Mouse (Mus musculus) hindbrain, embryonic 10.5 days (tissue): ENCODE measurements around the gene Sugp2. TPM values are rescaled to one million over a fixed set of nuclear protein-coding genes. Genes with fewer than 3 reads are reported as not detected.

Source experiments
- DNase-seq: peaks from one replicate; pipeline ENCODE4 v3.0.0-alpha.2; 2017; ENCODE audit warnings: low spot score
- H3K27ac ChIP-seq: fragments of 300-500 bp; sonication (generic); 2 replicates; pipeline ENCODE4 v1.5.1; 2016; ENCODE audit warnings: mild to moderate bottlenecking, moderate library complexity
- H3K27me3 ChIP-seq: fragments of 300-500 bp; sonication (generic); 2 replicates; pipeline ENCODE4 v1.6.1; 2016; ENCODE audit warnings: mild to moderate bottlenecking; ENCODE audit not compliant: poor library complexity, insufficient read depth, severe bottlenecking
- H3K36me3 ChIP-seq: fragments of 300-500 bp; sonication (generic); 2 replicates; pipeline ENCODE4 v1.6.1; 2016; ENCODE audit warnings: mild to moderate bottlenecking, moderate library complexity
- H3K4me1 ChIP-seq: fragments of 300-500 bp; sonication (generic); replicated peaks from 2 replicates; pipeline ENCODE4 v1.6.1; 2016; ENCODE audit warnings: mild to moderate bottlenecking
- H3K4me3 ChIP-seq: fragments of 300-500 bp; sonication (generic); 2 replicates; pipeline ENCODE4 v1.5.1; 2016; ENCODE audit warnings: mild to moderate bottlenecking, moderate library complexity
- H3K9me3 ChIP-seq: fragments of 300-500 bp; sonication (generic); 2 replicates; pipeline ENCODE4 v1.6.1; 2016; ENCODE audit warnings: mild to moderate bottlenecking, moderate library complexity
- WGBS: fragments of 180-500 bp; shearing (Covaris S2); methylation state at CpG from one replicate; pipeline ENCODE4 v1.1.7; 2016; 5-methylcytosine and 5-hydroxymethylcytosine counted together
- polyA plus RNA-seq: library from polyadenylated mRNA; unstranded; fragments of >200 nt; fragmentation: Nextera tagmentation; extraction: Ambion mirVana; gene quantifications from 2 replicates; pipeline ENCODE4 v1.2.1, GENCODE M21; 2016

Gene Sugp2
- polyA plus RNA-seq, 1 experiment from 2014 or later = 58.2 TPM

- no peak for DNase-seq
- H3K9me3 ChIP-seq = no peaks in the 10 kb centered on the region
- H3K27ac ChIP-seq = peak overlapping the region; percentile 63; the same call in 1 of the 2 replicates
- H3K27me3 ChIP-seq = no peaks in the 10 kb centered on the region
- no peak overlapping the region for H3K4me3 ChIP-seq
- H3K4me1 ChIP-seq = peaks cover 18% of the 10 kb centered on the region; the same call in 1 of the 2 replicates
- no peaks in the 10 kb centered on the region for H3K36me3 ChIP-seq
- 82% methylated on average over 3 of the region's 3 CpGs for WGBS
These were observed 38.9 kb downstream of the Sugp2 start for GRCm38 (mm10) chr8:70272949-70273348.

- no peaks in the 10 kb centered on the region for H3K36me3 ChIP-seq
- H3K4me3 ChIP-seq = no peak overlapping the region
- no peak for DNase-seq
- peaks cover 10% of the 10 kb centered on the region; the same call in 1 of the 2 replicates for H3K4me1 ChIP-seq
- H3K27ac ChIP-seq = no peak overlapping the region
- H3K27me3 ChIP-seq = no peaks in the 10 kb centered on the region
- no peaks in the 10 kb centered on the region for H3K9me3 ChIP-seq
These were observed 40.3 kb downstream of the Sugp2 start for GRCm38 (mm10) chr8:70274350-70274749.

GRCm38 (mm10) chr8:70276476-70276875, 42.5 kb downstream of the Sugp2 start:
- DNase-seq = no peak
- Histone ChIP-seq H3K4me1 (peaks cover 21% of the 10 kb centered on the region), H3K27me3 (peaks cover 3% of the 10 kb centered on the region; the same call in 1 of the 2 replicates), H3K36me3 (no peaks in the 10 kb centered on the region), H3K4me3 (no peak overlapping the region), H3K9me3 (no peaks in the 10 kb centered on the region), H3K27ac (no peak overlapping the region)
- 83% methylated on average over 3 of the region's 3 CpGs for WGBS

- H3K27me3 ChIP-seq = peaks cover 3% of the 10 kb centered on the region; the same call in 1 of the 2 replicates
- H3K36me3 ChIP-seq = no peaks in the 10 kb centered on the region
- no peak overlapping the region; the same call in 1 of the 2 replicates for H3K4me3 ChIP-seq
- DNase-seq = no peak
- 68% methylated on average over 15 of the region's 15 CpGs for WGBS
- H3K27ac ChIP-seq = no peak overlapping the region; the same call in 1 of the 2 replicates
- peaks cover 31% of the 10 kb centered on the region for H3K4me1 ChIP-seq
- no peaks in the 10 kb centered on the region for H3K9me3 ChIP-seq
These were observed 44.1 kb downstream of the Sugp2 start for GRCm38 (mm10) chr8:70278175-70278574.

- H3K36me3 ChIP-seq = peaks cover under 1% of the 10 kb centered on the region; the same call in 1 of the 2 replicates
- H3K4me3 ChIP-seq = no peak overlapping the region
- peaks cover 39% of the 10 kb centered on the region for H3K4me1 ChIP-seq
- no peak for DNase-seq
- H3K9me3 ChIP-seq = no peaks in the 10 kb centered on the region
- peaks cover 3% of the 10 kb centered on the region; the same call in 1 of the 2 replicates for H3K27me3 ChIP-seq
- no peak overlapping the region for H3K27ac ChIP-seq
- 68% methylated on average over 8 of the region's 8 CpGs for WGBS
These were observed 45.2 kb downstream of the Sugp2 start for GRCm38 (mm10) chr8:70279266-70279665.

GRCm38 (mm10) chr8:70281001-70281400, 47.0 kb downstream of the Sugp2 start:
- Histone ChIP-seq H3K4me3 (no peak overlapping the region), H3K36me3 (peaks cover 17% of the 10 kb centered on the region), H3K4me1 (peaks cover 49% of the 10 kb centered on the region), H3K9me3 (peaks cover 2% of the 10 kb centered on the region; the same call in 1 of the 2 replicates), H3K27ac (peak overlapping the region; percentile 98; the same call in 1 of the 2 replicates), H3K27me3 (peaks cover 3% of the 10 kb centered on the region; the same call in 1 of the 2 replicates)
- no peak for DNase-seq
- 59% methylated on average over 3 of the region's 3 CpGs for WGBS

GRCm38 (mm10) chr8:70282603-70283135, 48.6 kb downstream of the Sugp2 start, which contains the start of gene Homer3:
TSS of gene Homer3 (plus strand) at chr8:70282827.
- peaks cover 49% of the 10 kb centered on the region for H3K4me1 ChIP-seq
- peak within 1 kb of the TSS; percentile 98 for H3K27ac ChIP-seq
- peaks cover 34% of the 10 kb centered on the region for H3K36me3 ChIP-seq
- peak; percentile 94 for DNase-seq
- under 1% methylated on average over 36 of the region's 36 CpGs for WGBS
- peaks cover 13% of the 10 kb centered on the region; the same call in 1 of the 2 replicates for H3K9me3 ChIP-seq
- peaks cover 3% of the 10 kb centered on the region; the same call in 1 of the 2 replicates for H3K27me3 ChIP-seq
- H3K4me3 ChIP-seq = peak within 1 kb of the TSS; percentile 88

GRCm38 (mm10) chr8:70283136-70284077, 49.4 kb downstream of the Sugp2 start:
- peak overlapping the region; percentile 98 for H3K27ac ChIP-seq
- peaks cover 3% of the 10 kb centered on the region; the same call in 1 of the 2 replicates for H3K27me3 ChIP-seq
- peak overlapping the region; percentile 88 for H3K4me3 ChIP-seq
- peak; percentile 46 for DNase-seq
- under 1% methylated on average over 55 of the region's 55 CpGs for WGBS
- H3K9me3 ChIP-seq = peaks cover 13% of the 10 kb centered on the region; the same call in 1 of the 2 replicates
- peaks cover 44% of the 10 kb centered on the region for H3K4me1 ChIP-seq
- peaks cover 42% of the 10 kb centered on the region for H3K36me3 ChIP-seq

- WGBS = 78% methylated on average over 5 of the region's 5 CpGs
- H3K36me3 ChIP-seq = peaks cover 52% of the 10 kb centered on the region
- peaks cover 44% of the 10 kb centered on the region for H3K4me1 ChIP-seq
- H3K27me3 ChIP-seq = peaks cover 3% of the 10 kb centered on the region; the same call in 1 of the 2 replicates
- H3K9me3 ChIP-seq = peaks cover 13% of the 10 kb centered on the region; the same call in 1 of the 2 replicates
- no peak for DNase-seq
- 0 out of 2 replicates have a peak overlapping the region, but pooled peaks have one; percentile 16 for H3K27ac ChIP-seq
- peak overlapping the region; percentile 88 for H3K4me3 ChIP-seq
These were observed 50.4 kb downstream of the Sugp2 start for GRCm38 (mm10) chr8:70284421-70284820.

- WGBS = 96% methylated on average over 15 of the region's 15 CpGs
- Histone ChIP-seq H3K27me3 (peaks cover 3% of the 10 kb centered on the region; the same call in 1 of the 2 replicates), H3K36me3 (peaks cover 60% of the 10 kb centered on the region), H3K4me3 (0 out of 2 replicates have a peak overlapping the region, but pooled peaks have one; percentile 88), H3K9me3 (peaks cover 13% of the 10 kb centered on the region; the same call in 1 of the 2 replicates), H3K4me1 (peaks cover 44% of the 10 kb centered on the region), H3K27ac (no peak overlapping the region)
- no peak for DNase-seq
These were observed 51.3 kb downstream of the Sugp2 start for GRCm38 (mm10) chr8:70285304-70285703.

GRCm38 (mm10) chr8:70286737-70287136, 52.7 kb downstream of the Sugp2 start:
- Histone ChIP-seq H3K4me3 (no peak overlapping the region), H3K27ac (no peak overlapping the region), H3K4me1 (peaks cover 30% of the 10 kb centered on the region), H3K36me3 (peaks cover 75% of the 10 kb centered on the region), H3K9me3 (peaks cover 13% of the 10 kb centered on the region; the same call in 1 of the 2 replicates), H3K27me3 (no peaks in the 10 kb centered on the region)
- DNase-seq = no peak
- 85% methylated on average over 8 of the region's 8 CpGs for WGBS

GRCm38 (mm10) chr8:70293988-70294405, 60.0 kb downstream of the Sugp2 start:
- no peak for DNase-seq
- no peak overlapping the region for H3K27ac ChIP-seq
- 0 out of 2 replicates have a peak, but pooled peaks cover 4% of the 10 kb centered on the region for H3K4me1 ChIP-seq
- 0 out of 2 replicates have a peak overlapping the region, but pooled peaks have one; percentile 4 for H3K4me3 ChIP-seq
- no peaks in the 10 kb centered on the region for H3K9me3 ChIP-seq
- 83% methylated on average over 5 of the region's 5 CpGs for WGBS
- no peaks in the 10 kb centered on the region for H3K27me3 ChIP-seq
- H3K36me3 ChIP-seq = peaks cover 96% of the 10 kb centered on the region
